Mouse (Mus musculus): ENCODE measurements around the gene Phka2. TPM values are rescaled to one million over a fixed set of nuclear protein-coding genes. Genes with fewer than 3 reads are reported as not detected.

Gene Phka2
- polyA plus RNA-seq (2012; rRNA removed; ENCODE audit: low replicate concordance), result 33.5 and 44.5 TPM in 2 replicates

GRCm38 (mm10) chrX:160502048-160503041 lies at the start of gene Phka2:
Gene Phka2, plus strand, starts transcription at chrX:160502166.

Other genes starting within 250 kb of the Phka2 start
- gene Adgrg2, start 111.5 kb upstream of the Phka2 start, polyA plus RNA-seq (2012; rRNA removed; ENCODE audit: low replicate concordance), result 4.6 and 5.8 TPM in 2 replicates
- not detected in 2 replicates for gene Ppef1, start 233.6 kb downstream of the Phka2 start, polyA plus RNA-seq (2012; rRNA removed; ENCODE audit: low replicate concordance)

Data from subcutaneous adipose tissue, adult 2 months (tissue).